Mouse (Mus musculus) 3134 (cell line): Measurements from ENCODE around the gene Dusp22.

ENCODE experiments used
- DNase-seq: peaks from one replicate; pipeline ENCODE4 v3.0.0-alpha.2; 2011; ENCODE audit warnings: low spot score; ENCODE audit not compliant: insufficient read length; ENCODE audit errors: extremely low read depth

Gene Dusp22

GRCm38 (mm10) chr13:30749021-30749556, 89.3 kb downstream of the Dusp22 start, which contains the start of gene Irf4:
TSS of gene Irf4 (plus strand) at chr13:30749226.
- DNase-seq: peak; percentile 10

GRCm38 (mm10) chr13:30749557-30750141, 89.8 kb downstream of the Dusp22 start:
- no peak for DNase-seq

- DNase-seq: no peak
Measured at GRCm38 (mm10) chr13:30750461-30751303, 90.9 kb downstream of the Dusp22 start.

GRCm38 (mm10) chr13:30751304-30751580, 91.4 kb downstream of the Dusp22 start:
- DNase-seq: no peak

DNA sequence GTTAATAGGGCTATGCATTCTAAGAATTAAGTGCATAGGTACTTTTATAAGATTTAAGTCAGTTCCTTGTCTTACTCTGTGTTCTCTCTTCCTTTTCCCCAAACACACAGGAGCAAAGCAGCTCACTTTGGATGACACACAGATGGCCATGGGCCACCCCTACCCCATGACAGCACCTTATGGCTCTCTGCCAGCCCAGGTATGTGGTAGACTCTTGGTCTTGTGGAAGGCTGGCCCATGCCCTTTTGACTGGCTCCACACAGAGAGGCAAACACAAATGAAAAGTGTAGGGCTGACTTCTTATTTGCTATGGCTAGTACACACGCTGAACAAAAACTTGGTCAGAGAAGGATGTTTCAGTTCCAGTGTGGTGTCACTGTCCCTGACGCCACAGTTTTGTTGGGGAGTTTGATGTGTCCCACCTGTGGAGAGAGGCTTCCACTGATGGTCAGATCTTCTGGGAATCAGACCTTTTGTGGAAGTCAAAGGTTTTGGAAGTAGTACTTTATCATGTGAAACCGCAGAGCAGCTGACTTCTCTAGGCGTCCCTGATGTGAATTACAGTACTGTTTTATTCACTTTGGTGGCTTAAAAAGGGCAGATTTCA, 92.9 kb downstream of the Dusp22 start:
- no peak for DNase-seq

- no peak for DNase-seq
Measured at GRCm38 (mm10) chr13:30753441-30753840, 93.6 kb downstream of the Dusp22 start.

- DNase-seq: no peak
Measured at GRCm38 (mm10) chr13:30754066-30754465, 94.3 kb downstream of the Dusp22 start.

DNA sequence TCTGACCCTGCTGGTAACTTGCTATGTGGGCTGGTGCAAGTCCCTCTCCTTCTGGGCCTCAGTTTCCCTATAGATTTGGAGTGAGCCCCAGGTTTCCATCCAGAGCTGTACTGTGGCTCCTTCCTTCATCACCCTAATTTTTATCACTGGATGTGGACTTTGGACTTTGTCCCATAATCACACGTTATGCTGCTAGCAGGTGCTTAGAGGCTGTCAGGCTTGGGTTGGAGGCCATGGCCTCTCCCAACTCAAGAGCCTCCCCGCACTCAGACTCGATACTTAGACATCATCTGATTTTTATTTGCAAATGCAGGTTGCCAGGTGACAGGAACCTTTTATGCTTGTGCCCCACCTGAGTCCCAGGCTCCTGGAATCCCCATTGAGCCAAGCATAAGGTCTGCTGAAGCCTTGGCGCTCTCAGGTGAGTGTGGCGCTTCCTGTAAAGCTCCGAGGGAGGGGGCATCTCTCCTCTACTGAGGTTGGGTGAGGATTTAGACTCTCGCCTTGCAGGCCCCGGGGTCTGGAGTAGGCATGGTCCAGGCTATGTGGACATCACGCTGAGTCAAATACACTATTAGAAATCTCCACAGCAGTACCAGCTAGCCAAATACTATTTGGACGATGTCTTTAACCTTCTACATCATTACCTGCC, 95.2 kb downstream of the Dusp22 start:
- DNase-seq: no peak

- DNase-seq: no peak
Measured at GRCm38 (mm10) chr13:30755577-30755976, 95.8 kb downstream of the Dusp22 start.

DNA sequence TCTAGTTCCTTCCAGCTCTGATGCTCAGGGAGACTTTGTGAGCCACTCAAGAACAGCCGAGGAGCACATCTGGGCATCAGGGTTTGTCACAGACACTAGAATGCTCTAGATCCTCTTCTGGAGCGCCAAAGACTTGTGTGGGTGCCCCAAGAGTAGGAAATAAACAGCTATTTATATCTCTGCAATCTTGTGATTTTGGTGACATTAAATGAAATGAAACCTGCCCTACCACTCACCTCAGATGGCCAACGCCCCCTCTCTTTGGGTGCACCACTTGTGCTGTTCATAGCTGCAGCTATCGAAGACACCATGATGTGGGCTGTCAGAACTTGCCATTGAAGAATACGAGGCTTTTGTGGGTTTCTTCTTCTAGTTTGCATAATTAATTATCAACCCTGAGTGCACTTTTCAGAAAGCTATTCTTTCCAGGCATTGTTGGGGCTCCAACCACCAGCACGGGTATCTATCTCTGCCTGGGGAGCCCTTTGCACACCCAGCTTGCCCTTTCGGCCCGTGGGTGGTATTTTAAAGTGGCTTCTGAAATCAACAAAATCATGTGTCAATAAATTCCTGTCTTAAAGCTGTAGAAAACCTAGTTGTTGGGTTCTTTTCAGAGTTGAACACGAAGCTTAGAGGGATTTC, 96.3 kb downstream of the Dusp22 start:
- DNase-seq: no peak

- no peak for DNase-seq
Measured at GRCm38 (mm10) chr13:30757264-30757900, 97.6 kb downstream of the Dusp22 start.

DNA sequence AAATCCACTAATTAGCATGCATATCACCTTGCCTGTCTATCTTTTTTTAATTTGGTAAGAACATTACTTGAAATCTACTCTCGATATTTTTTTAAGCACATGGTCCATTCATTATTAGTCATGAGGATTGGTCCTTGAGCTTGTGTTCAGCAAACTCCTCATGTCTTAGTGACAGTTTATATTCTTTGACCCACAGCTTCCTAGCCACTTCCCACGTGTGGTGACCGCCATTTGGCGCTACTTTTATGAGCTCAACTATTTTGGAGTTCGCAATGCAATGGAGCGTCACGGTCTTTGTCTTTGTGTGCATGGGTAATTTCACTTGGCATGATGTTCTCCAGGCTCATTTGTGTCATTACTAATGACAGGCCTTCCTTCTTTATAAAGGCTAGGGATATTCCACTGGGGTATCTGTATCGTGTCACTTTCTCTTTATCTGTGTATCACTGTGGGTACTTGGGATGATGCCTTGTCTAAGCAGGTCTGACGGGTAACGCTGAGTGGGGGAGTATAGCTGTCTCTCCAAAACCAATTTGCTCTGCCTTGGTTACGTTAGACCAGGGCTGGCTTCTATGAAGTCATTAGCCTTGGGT, 99.1 kb downstream of the Dusp22 start:
- no peak for DNase-seq

- DNase-seq: no peak
Measured at GRCm38 (mm10) chr13:30760374-30761090, 100.7 kb downstream of the Dusp22 start.
